Mouse (Mus musculus) neural tube, embryonic 14.5 days (tissue): ENCODE data around the gene Hcrtr1. TPM values are rescaled to one million over a fixed set of nuclear protein-coding genes. Genes with fewer than 3 reads are reported as not detected.

Experiments
- ATAC-seq: fragments of 200-750 bp; cut with Nextera tagmentation; 2 replicates; pipeline ENCODE4 v1.8.0; 2017; ENCODE audit warnings: low read depth, mild to moderate bottlenecking, moderate TSS enrichment, moderate library complexity
- H3K27ac ChIP-seq: fragments of 300-500 bp; sonication (generic); 2 replicates; pipeline ENCODE4 v1.5.1; 2014; ENCODE audit warnings: low read depth, mild to moderate bottlenecking, control low read depth, low read length, moderate library complexity, mixed read lengths
- H3K27me3 ChIP-seq: fragments of 300-500 bp; sonication (generic); 2 replicates; pipeline ENCODE4 v1.6.1; 2014; ENCODE audit warnings: low read length; ENCODE audit not compliant: control insufficient read depth, insufficient read depth
- H3K36me3 ChIP-seq: fragments of 300-500 bp; sonication (generic); 2 replicates; pipeline ENCODE4 v1.6.1; 2014; ENCODE audit warnings: low read length, mixed read lengths; ENCODE audit not compliant: control insufficient read depth, insufficient read depth
- H3K4me1 ChIP-seq: fragments of 300-500 bp; sonication (generic); 2 replicates; pipeline ENCODE4 v1.6.1; 2014; ENCODE audit warnings: low read length; ENCODE audit not compliant: control insufficient read depth, insufficient read depth
- H3K4me2 ChIP-seq: fragments of 300-500 bp; sonication (generic); 2 replicates; pipeline ENCODE4 v1.6.1; 2014; ENCODE audit warnings: mild to moderate bottlenecking, low read depth, low read length, control low read depth
- H3K4me3 ChIP-seq: fragments of 300-500 bp; sonication (generic); 2 replicates; pipeline ENCODE4 v1.5.1; 2014; ENCODE audit warnings: low read depth, low read length, control low read depth, mixed read lengths
- H3K9ac ChIP-seq: fragments of 300-500 bp; sonication (generic); replicated peaks from 2 replicates; pipeline ENCODE4 v1.6.1; 2014; ENCODE audit warnings: low read depth, mild to moderate bottlenecking, control low read depth, low read length, mixed read lengths
- H3K9me3 ChIP-seq: fragments of 300-500 bp; sonication (generic); 2 replicates; pipeline ENCODE4 v1.6.1; 2016; ENCODE audit warnings: low read length; ENCODE audit not compliant: control insufficient read depth
- WGBS: fragments of 180-500 bp; shearing (Covaris S2); extraction: QIAGEN DNeasy Blood & Tissue Kit; methylation state at CpG from one replicate; pipeline ENCODE4 v1.1.7; 2014; 5-methylcytosine and 5-hydroxymethylcytosine counted together
- polyA plus RNA-seq: library from polyadenylated mRNA; unstranded; fragments of >200 nt; fragmentation: Nextera tagmentation; extraction: Ambion mirVana; gene quantifications from 2 replicates; pipeline ENCODE4 v1.2.1, GENCODE M21; 2014

Hcrtr1 gene
- polyA plus RNA-seq, 1 experiment from 2014 or later: 1.8 TPM

DNA sequence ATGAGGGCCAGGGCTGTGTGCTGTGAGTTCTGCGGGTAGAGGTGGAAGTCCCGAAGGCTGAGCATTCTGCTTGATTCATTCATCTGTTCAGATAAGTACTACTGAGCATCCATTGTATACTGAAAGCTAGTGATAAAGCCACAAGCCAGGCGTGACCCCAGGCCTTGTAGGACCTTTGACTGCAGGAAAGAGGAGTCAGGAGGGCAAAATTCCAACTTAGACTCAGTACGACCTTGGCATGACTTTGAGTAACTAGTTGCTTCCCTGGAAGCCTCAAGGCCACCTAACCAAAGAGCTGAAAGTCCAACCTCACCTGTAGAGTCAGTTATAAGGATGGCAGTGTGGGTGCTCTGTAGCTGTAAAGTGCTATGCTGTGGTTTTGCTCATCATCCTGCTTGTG lies 18.4 kb downstream of the Hcrtr1 start:
- WGBS: 86% methylated on average over 4 of the region's 4 CpGs
- Histone ChIP-seq H3K4me2 (no peak overlapping the region), H3K9ac (no peak overlapping the region), H3K27ac (no peak overlapping the region), H3K27me3 (no peaks in the 10 kb centered on the region), H3K4me1 (no peaks in the 10 kb centered on the region), H3K9me3 (no peaks in the 10 kb centered on the region), H3K36me3 (peaks cover 33% of the 10 kb centered on the region), H3K4me3 (no peak overlapping the region)
- ATAC-seq: no peak

GRCm38 (mm10) chr4:130112732-130113131 lies 26.4 kb downstream of the Hcrtr1 start:
- WGBS: 96% methylated on average over 1 of the region's 1 CpGs
- peaks cover 7% of the 10 kb centered on the region; the same call in 1 of the 2 replicates for H3K4me1 ChIP-seq
- H3K4me3 ChIP-seq: no peak overlapping the region
- no peaks in the 10 kb centered on the region for H3K9me3 ChIP-seq
- H3K27ac ChIP-seq: no peak overlapping the region
- ATAC-seq: no peak
- no peak overlapping the region for H3K9ac ChIP-seq
- no peaks in the 10 kb centered on the region for H3K36me3 ChIP-seq
- no peaks in the 10 kb centered on the region for H3K27me3 ChIP-seq
- no peak overlapping the region for H3K4me2 ChIP-seq

GRCm38 (mm10) chr4:130112299-130112698 lies 26.9 kb downstream of the Hcrtr1 start:
- Histone ChIP-seq H3K4me2 (no peak overlapping the region), H3K36me3 (no peaks in the 10 kb centered on the region), H3K27ac (no peak overlapping the region), H3K27me3 (no peaks in the 10 kb centered on the region), H3K4me1 (peaks cover 7% of the 10 kb centered on the region; the same call in 1 of the 2 replicates), H3K9ac (no peak overlapping the region), H3K4me3 (no peak overlapping the region), H3K9me3 (no peaks in the 10 kb centered on the region)
- ATAC-seq: no peak
- WGBS: 93% methylated on average over 7 of the region's 7 CpGs

DNA sequence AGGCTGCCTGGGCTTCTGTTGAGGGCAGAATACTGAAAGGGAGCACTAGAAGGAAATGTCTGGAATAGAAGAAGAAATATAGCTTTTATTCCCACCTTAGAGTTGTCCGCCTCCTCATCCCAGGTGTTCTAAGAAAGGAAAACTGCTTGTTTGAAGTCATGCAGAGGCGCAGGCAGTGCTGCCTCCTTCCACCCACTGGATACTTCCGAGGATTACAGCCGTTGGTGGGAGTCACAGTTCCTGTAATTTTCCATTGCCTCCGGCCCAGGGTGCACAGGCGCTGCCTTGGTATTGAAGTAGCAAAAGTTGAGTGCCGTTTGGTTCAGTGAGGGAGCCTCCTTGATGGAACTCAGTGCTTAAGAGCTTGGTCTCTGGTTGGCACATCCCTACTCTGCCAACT lies 29.1 kb downstream of the Hcrtr1 start:
- no peak overlapping the region for H3K4me3 ChIP-seq
- no peak for ATAC-seq
- H3K27ac ChIP-seq: no peak overlapping the region
- H3K27me3 ChIP-seq: no peaks in the 10 kb centered on the region
- H3K4me2 ChIP-seq: no peak overlapping the region
- peaks cover 7% of the 10 kb centered on the region; the same call in 1 of the 2 replicates for H3K4me1 ChIP-seq
- WGBS: 88% methylated on average over 7 of the region's 7 CpGs
- H3K36me3 ChIP-seq: no peaks in the 10 kb centered on the region
- H3K9ac ChIP-seq: no peak overlapping the region
- H3K9me3 ChIP-seq: no peaks in the 10 kb centered on the region

- 92% methylated on average over 9 of the region's 9 CpGs for WGBS
- H3K27ac ChIP-seq: no peak overlapping the region
- no peak for ATAC-seq
- no peak overlapping the region for H3K4me2 ChIP-seq
- no peak overlapping the region for H3K4me3 ChIP-seq
- H3K36me3 ChIP-seq: no peaks in the 10 kb centered on the region
- H3K9me3 ChIP-seq: no peaks in the 10 kb centered on the region
- H3K4me1 ChIP-seq: peaks cover 7% of the 10 kb centered on the region; the same call in 1 of the 2 replicates
- no peaks in the 10 kb centered on the region for H3K27me3 ChIP-seq
- no peak overlapping the region for H3K9ac ChIP-seq
Measured at GRCm38 (mm10) chr4:130109666-130110065, 29.5 kb downstream of the Hcrtr1 start.

GRCm38 (mm10) chr4:130108929-130109328 lies 30.2 kb downstream of the Hcrtr1 start:
- no peaks in the 10 kb centered on the region for H3K9me3 ChIP-seq
- ATAC-seq: no peak
- WGBS: 85% methylated on average over 3 of the region's 3 CpGs
- no peak overlapping the region for H3K27ac ChIP-seq
- H3K4me3 ChIP-seq: no peak overlapping the region
- H3K9ac ChIP-seq: no peak overlapping the region
- H3K4me1 ChIP-seq: peaks cover 7% of the 10 kb centered on the region; the same call in 1 of the 2 replicates
- no peak overlapping the region for H3K4me2 ChIP-seq
- H3K36me3 ChIP-seq: no peaks in the 10 kb centered on the region
- no peaks in the 10 kb centered on the region for H3K27me3 ChIP-seq

GRCm38 (mm10) chr4:130107444-130108131 lies 31.6 kb downstream of the Hcrtr1 start:
- WGBS: under 1% methylated on average over 39 of the region's 39 CpGs
- H3K9ac ChIP-seq: peak overlapping the region; percentile 62
- peak overlapping the region; percentile 79 for H3K4me3 ChIP-seq
- H3K36me3 ChIP-seq: no peaks in the 10 kb centered on the region
- no peaks in the 10 kb centered on the region for H3K27me3 ChIP-seq
- peaks cover 7% of the 10 kb centered on the region; the same call in 1 of the 2 replicates for H3K4me1 ChIP-seq
- peak; percentile 96 for ATAC-seq
- H3K4me2 ChIP-seq: peak overlapping the region; percentile 84
- H3K27ac ChIP-seq: peak overlapping the region; percentile 6
- no peaks in the 10 kb centered on the region for H3K9me3 ChIP-seq

DNA sequence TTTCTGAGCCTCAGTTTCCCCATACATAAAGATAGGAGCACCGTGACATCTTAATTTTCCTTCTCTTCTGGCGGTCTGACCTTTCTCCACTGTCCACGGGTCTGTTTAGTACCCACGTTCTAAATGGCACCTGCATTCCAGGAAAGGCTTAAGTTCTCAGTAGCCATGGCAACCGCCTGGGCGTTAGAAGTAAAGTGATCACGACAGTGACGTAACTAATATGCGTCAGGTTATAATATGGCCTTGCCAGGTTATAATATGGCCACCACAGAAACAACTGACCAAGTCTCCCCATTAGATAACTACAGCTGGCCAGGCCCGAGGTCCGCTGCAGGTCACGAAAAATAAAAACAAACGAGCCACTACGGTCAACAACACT lies 32.1 kb downstream of the Hcrtr1 start:
- no peaks in the 10 kb centered on the region for H3K36me3 ChIP-seq
- 12% methylated on average over 14 of the region's 14 CpGs for WGBS
- H3K4me1 ChIP-seq: peaks cover 7% of the 10 kb centered on the region; the same call in 1 of the 2 replicates
- H3K4me3 ChIP-seq: peak overlapping the region; percentile 79
- peak; percentile 77 for ATAC-seq
- H3K27ac ChIP-seq: peak overlapping the region; percentile 6
- no peaks in the 10 kb centered on the region for H3K9me3 ChIP-seq
- H3K9ac ChIP-seq: no peak overlapping the region; the same call in 1 of the 2 replicates
- H3K4me2 ChIP-seq: peak overlapping the region; percentile 84
- H3K27me3 ChIP-seq: no peaks in the 10 kb centered on the region

DNA sequence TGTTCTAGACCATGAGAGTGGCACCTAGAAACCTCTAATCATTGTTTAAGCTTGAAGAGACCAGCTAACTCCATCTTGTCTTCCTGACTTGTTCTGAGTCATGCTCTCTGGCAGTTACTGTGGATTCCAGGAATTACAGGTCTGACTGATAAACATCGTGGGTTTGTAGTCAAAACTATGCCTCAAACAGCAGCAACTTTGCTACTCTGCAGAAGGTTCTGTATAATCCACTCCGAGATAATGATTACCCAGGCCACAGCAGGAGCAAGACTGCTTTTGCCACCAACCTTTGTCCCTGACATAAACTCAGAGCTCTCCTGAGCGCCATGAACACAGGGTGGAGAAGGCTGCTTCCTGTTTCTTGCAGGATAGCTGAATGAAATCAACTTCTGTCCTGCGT lies 34.6 kb downstream of the Hcrtr1 start:
- H3K27me3 ChIP-seq: no peaks in the 10 kb centered on the region
- no peak for ATAC-seq
- no peak overlapping the region for H3K4me3 ChIP-seq
- no peak overlapping the region for H3K9ac ChIP-seq
- H3K9me3 ChIP-seq: no peaks in the 10 kb centered on the region
- WGBS: 85% methylated on average over 4 of the region's 4 CpGs
- H3K4me1 ChIP-seq: peaks cover 7% of the 10 kb centered on the region; the same call in 1 of the 2 replicates
- no peak overlapping the region for H3K4me2 ChIP-seq
- H3K27ac ChIP-seq: no peak overlapping the region
- H3K36me3 ChIP-seq: no peaks in the 10 kb centered on the region
